Mouse (Mus musculus) CH12.LX (cell line): ENCODE measurements around the gene Sorbs2.

Experiments
- CHD2 ChIP-seq: IDR thresholded peaks from 2 replicates; pipeline ENCODE4 v1.6.1; 2011; ENCODE audit warnings: low read length, improper control_type of control experiment
- CTCF ChIP-seq, 2 experiments: IDR thresholded peaks in 1 of 2; conservative IDR thresholded peaks in 1 of 2; 2 replicates each; pipeline ENCODE4 v1.5.1; 2011 to 2012; ENCODE audit warnings: low read depth in 2 of 2, low read length in 2 of 2, improper control_type of control experiment in 1 of 2, inconsistent platforms in 1 of 2, mild to moderate bottlenecking in 1 of 2, moderate library complexity in 1 of 2
- EP300 ChIP-seq: IDR thresholded peaks from 2 replicates; pipeline ENCODE4 v1.6.1; 2011; ENCODE audit warnings: low read length, improper control_type of control experiment
- MAFK ChIP-seq: IDR thresholded peaks from 2 replicates; pipeline ENCODE4 v1.6.1; 2011; ENCODE audit warnings: low read length, improper control_type of control experiment; ENCODE audit not compliant: insufficient replicate concordance
- MXI1 ChIP-seq: IDR thresholded peaks from 2 replicates; pipeline ENCODE4 v1.6.1; 2011; ENCODE audit warnings: mild to moderate bottlenecking, low read depth, low read length, improper control_type of control experiment
- POLR2AphosphoS2 ChIP-seq: IDR thresholded peaks from 2 replicates; pipeline ENCODE4 v1.6.1; 2011; ENCODE audit warnings: low read depth, low read length, improper control_type of control experiment
- RAD21 ChIP-seq: IDR thresholded peaks from 2 replicates; pipeline ENCODE4 v1.6.1; 2011; ENCODE audit warnings: low read depth, mild to moderate bottlenecking, low read length, improper control_type of control experiment, moderate library complexity
- TCF12 ChIP-seq: IDR thresholded peaks from 2 replicates; pipeline ENCODE4 v1.6.1; 2014; ENCODE audit warnings: low read depth, mild to moderate bottlenecking, inconsistent platforms, low read length, improper control_type of control experiment
- USF2 ChIP-seq: conservative IDR thresholded peaks from 2 replicates; pipeline ENCODE4 v1.6.1; 2011; ENCODE audit warnings: low read depth, low read length, improper control_type of control experiment
- ZNF384 ChIP-seq: IDR thresholded peaks from 2 replicates; pipeline ENCODE4 v1.6.1; 2012; ENCODE audit warnings: low read depth, low read length, improper control_type of control experiment, inconsistent platforms

DNA sequence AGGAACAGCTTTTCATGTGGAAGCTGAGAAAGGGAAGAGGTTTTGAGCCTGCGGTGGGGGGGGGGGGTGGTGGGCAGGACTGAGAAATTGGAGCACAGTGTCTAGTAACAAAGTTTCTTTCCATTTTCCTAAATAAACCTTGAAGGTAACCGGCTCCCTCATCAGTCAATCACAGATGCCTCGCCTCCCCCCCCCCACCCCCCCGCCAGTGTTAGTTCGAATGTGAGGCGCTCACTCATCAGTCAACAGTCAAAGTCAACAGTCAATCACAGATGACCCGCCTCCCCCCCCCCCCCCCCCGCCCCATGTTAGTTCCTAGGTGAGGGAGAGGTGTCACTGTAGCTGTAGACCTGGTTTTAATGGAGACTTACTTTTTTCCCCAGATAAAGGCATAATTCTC is 123.4 kb downstream of the Sorbs2 start:
- TF ChIP-seq CHD2, result no peak
- TF ChIP-seq ZNF384, result no peak
- no peak for TF ChIP-seq CTCF (conservative IDR thresholded peaks at IDR 0.05 in 1 of 2, IDR thresholded peaks at IDR 0.05 in 1 of 2; ENCODE audit: low read depth in 2 of 2, low read length in 2 of 2)
- TF ChIP-seq TCF12, result no peak
- no peak for TF ChIP-seq EP300
- TF ChIP-seq POLR2AphosphoS2, result no peak
- no peak for TF ChIP-seq USF2
- TF ChIP-seq MXI1, result no peak
- TF ChIP-seq RAD21, result no peak
- TF ChIP-seq MAFK, result no peak
